Mouse (Mus musculus): ENCODE measurements at regions not wholly inside any gene's neighbourhood (a gene's known extent, or its start where the extent isn't known, plus 50 kb on each side); places are given as distances from the start of the nearest gene placed in this dataset.

- Histone ChIP-seq H3K36me3 (replicated peaks; ENCODE audit: control insufficient read depth, insufficient read depth, low read depth, low read length) (no peaks in the 10 kb centered on the region), H3K4me1 (ENCODE audit: control insufficient read depth, insufficient read depth, low read length) (no peaks in the 10 kb centered on the region), H3K4me3 (ENCODE audit: low read depth, low read length) (no peak overlapping the region), H3K4me2 (ENCODE audit: low read depth, low read length) (no peak overlapping the region), H3K27ac (replicated peaks; ENCODE audit: low read depth, low read length) (no peak overlapping the region), H3K9me3 (replicated peaks; ENCODE audit: control insufficient read depth, low read length) (no peaks in the 10 kb centered on the region), H3K27me3 (ENCODE audit: control insufficient read depth, insufficient read depth, low read length) (no peaks in the 10 kb centered on the region), H3K9ac (replicated peaks; ENCODE audit: low read length) (no peak overlapping the region)
- DNase-seq (ENCODE audit: low spot score) (peak; percentile 60), ATAC-seq (replicated peaks; ENCODE audit: insufficient number of reproducible peaks, low FRiP score, low TSS enrichment, low read depth) (no peak)
- 75% methylated on average over 2 of the region's 2 CpGs for WGBS
These were observed 73.3 kb upstream of the Mgme1 start for GRCm38 (mm10) chr2:144197139-144197538.

DNA sequence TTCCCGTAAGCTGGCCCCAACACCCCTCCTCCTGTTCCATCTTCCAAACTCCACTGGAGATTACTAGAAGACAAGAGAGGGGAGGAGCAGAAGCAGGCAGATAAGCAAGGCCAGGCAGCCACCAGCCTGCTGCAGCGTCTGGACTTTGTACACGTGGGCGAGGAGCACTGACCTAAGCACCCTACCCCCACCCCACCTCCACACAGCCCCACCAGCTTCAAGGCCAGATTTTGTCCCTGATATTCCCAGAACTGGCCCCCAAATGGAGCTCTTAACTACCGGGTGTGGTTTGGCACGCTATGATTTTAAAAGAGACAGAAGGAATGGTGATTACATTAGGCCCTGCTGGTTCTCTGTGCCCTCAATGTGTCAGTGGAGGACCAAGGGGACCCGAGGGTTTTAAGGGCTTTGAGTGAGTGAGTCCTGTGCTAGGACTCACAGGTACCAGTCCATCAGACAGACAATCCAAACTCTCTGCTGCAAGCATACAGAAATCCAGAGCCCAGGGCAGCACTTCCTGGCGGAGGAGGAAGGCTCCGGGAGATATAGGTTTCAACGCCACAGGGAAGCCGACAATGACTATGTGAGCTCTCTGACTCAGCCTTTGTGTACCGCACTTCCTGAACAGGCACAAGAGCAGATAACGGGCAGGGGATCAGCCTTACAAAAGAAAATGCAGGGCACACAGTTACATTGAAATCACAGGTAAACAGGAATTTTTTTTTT, 72.0 kb upstream of the Mgme1 start:
- no peak for ATAC-seq (replicated peaks; ENCODE audit: insufficient number of reproducible peaks, low FRiP score, low TSS enrichment, low read depth)
- no peaks in the 10 kb centered on the region for H3K4me1 ChIP-seq (ENCODE audit: control insufficient read depth, insufficient read depth, low read length)
- no peak overlapping the region for H3K4me3 ChIP-seq (ENCODE audit: low read depth, low read length)
- no peaks in the 10 kb centered on the region for H3K36me3 ChIP-seq (replicated peaks; ENCODE audit: control insufficient read depth, insufficient read depth, low read depth, low read length)
- no peaks in the 10 kb centered on the region for H3K27me3 ChIP-seq (ENCODE audit: control insufficient read depth, insufficient read depth, low read length)
- WGBS = 74% methylated on average over 13 of the region's 13 CpGs
- H3K27ac ChIP-seq (replicated peaks; ENCODE audit: low read depth, low read length) = no peak overlapping the region
- no peaks in the 10 kb centered on the region for H3K9me3 ChIP-seq (replicated peaks; ENCODE audit: control insufficient read depth, low read length)
- no peak overlapping the region for H3K4me2 ChIP-seq (ENCODE audit: low read depth, low read length)
- DNase-seq (ENCODE audit: low spot score) = no peak
- H3K9ac ChIP-seq (replicated peaks; ENCODE audit: low read length) = no peak overlapping the region

Data from embryonic facial prominence, embryonic 11.5 days (tissue).